Mouse (Mus musculus): ENCODE results near the gene Fam19a5.

DNA sequence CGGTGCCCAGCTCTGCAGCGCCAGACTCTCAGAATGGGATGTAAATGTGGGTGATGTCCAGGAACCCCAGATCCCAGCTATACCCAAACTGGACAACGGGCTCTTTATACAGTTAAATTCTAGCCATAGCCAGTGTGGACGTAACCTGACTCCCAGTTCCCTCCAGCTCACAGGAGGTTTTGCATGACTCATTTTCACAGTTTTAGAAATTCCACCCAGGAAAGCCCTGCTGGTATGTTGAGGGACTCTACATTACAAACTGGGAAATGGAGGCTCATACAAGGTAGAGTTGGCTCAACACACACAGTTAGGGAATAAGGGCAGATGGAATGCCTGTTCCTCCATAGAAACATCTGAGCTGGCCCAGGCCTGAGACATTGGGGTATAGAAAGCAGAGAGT lies 147.9 kb downstream of the Fam19a5 start:
- TF ChIP-seq CTCF (IDR thresholded peaks at IDR 0.05) (no peak), EP300 (IDR thresholded peaks at IDR 0.05) (no peak)

All from lung, postnatal 0 days (tissue).